Mouse (Mus musculus) ES-E14 (cell line): ENCODE results near the gene Ell. TPM values are rescaled to one million over a fixed set of nuclear protein-coding genes. Genes with fewer than 3 reads are reported as not detected.

Experiments
- DNase-seq: peaks from one replicate; pipeline ENCODE4 v3.0.0-alpha.2; 2013; ENCODE audit warnings: low read depth, low spot score
- H3K27ac ChIP-seq: 2 replicates; pipeline ENCODE4 v1.5.1; 2012; ENCODE audit warnings: low read depth, mild to moderate bottlenecking, low read length, moderate library complexity, mixed read lengths; ENCODE audit not compliant: poor library complexity, insufficient read depth, severe bottlenecking
- H3K36me3 ChIP-seq: 2 replicates; pipeline ENCODE4 v1.6.1; 2012; ENCODE audit warnings: mild to moderate bottlenecking, low read length, moderate library complexity, mixed read lengths; ENCODE audit not compliant: control insufficient read depth, poor library complexity, insufficient read depth, severe bottlenecking
- H3K4me1 ChIP-seq, 2 experiments: fragments of 150-350 bp in 1 of 2; sonication (generic) in 1 of 2; 2 replicates each; pipeline ENCODE4 v1.6.1; 2012; ENCODE audit warnings: low read length in 2 of 2, mild to moderate bottlenecking in 1 of 2, mixed read lengths in 1 of 2; ENCODE audit not compliant: control insufficient read depth in 2 of 2, insufficient read depth in 2 of 2, poor library complexity in 1 of 2
- H3K4me3 ChIP-seq, 2 experiments: fragments of 150-350 bp in 1 of 2; sonication (generic) in 1 of 2; 2 replicates each; pipeline ENCODE4 v1.5.1; 2012; ENCODE audit warnings: low read length in 2 of 2, low read depth in 1 of 2, mild to moderate bottlenecking in 1 of 2, mixed read lengths in 1 of 2; ENCODE audit not compliant: insufficient read depth in 1 of 2, poor library complexity in 1 of 2, severe bottlenecking in 1 of 2
- H3K9ac ChIP-seq: 2 replicates; pipeline ENCODE4 v1.6.1; 2012; ENCODE audit warnings: low read depth, mild to moderate bottlenecking, low read length, mixed read lengths; ENCODE audit not compliant: poor library complexity, insufficient read depth, severe bottlenecking
- H3K9me3 ChIP-seq: fragments of 150-350 bp; sonication (generic); 2 replicates; pipeline ENCODE4 v1.6.1; 2012; ENCODE audit warnings: low read depth, mild to moderate bottlenecking, low read length; ENCODE audit not compliant: control insufficient read depth, insufficient read depth
- CHD2 ChIP-seq: IDR thresholded peaks from 2 replicates; pipeline ENCODE4 v1.6.1; 2014; ENCODE audit warnings: mild to moderate bottlenecking, low read depth, low read length, inconsistent platforms
- HCFC1 ChIP-seq: IDR thresholded peaks from 2 replicates; pipeline ENCODE4 v1.6.1; 2012; ENCODE audit warnings: low read length, inconsistent platforms, borderline replicate concordance; ENCODE audit not compliant: insufficient read depth
- MAFK ChIP-seq: IDR thresholded peaks from 2 replicates; pipeline ENCODE4 v1.6.1; 2014; ENCODE audit warnings: mild to moderate bottlenecking, low read depth, low read length, inconsistent platforms; ENCODE audit not compliant: insufficient read depth
- ZC3H11A ChIP-seq: IDR thresholded peaks from 2 replicates; pipeline ENCODE4 v1.6.1; 2012; ENCODE audit warnings: low read depth, mild to moderate bottlenecking, inconsistent platforms, low read length, borderline replicate concordance
- ZNF384 ChIP-seq: IDR thresholded peaks from 2 replicates; pipeline ENCODE4 v1.6.1; 2012; ENCODE audit warnings: low read depth, low read length, inconsistent platforms
- in situ Hi-C, 2 experiments: fragments of 600-800 bp; cut with MboI; formaldehyde crosslinking; loops; one replicate each; pipeline ENCODE4 v1.15.1; 2025; ENCODE audit warnings: low sequenced_read_pairs in 2 of 2, inconsistent platforms in 1 of 2; ENCODE audit not compliant: unreplicated experiment in 2 of 2
- total RNA-seq: library from RNA; depleted of rRNA; stranded (reverse); fragments of 300-350 nt; gene quantifications from 2 replicates; pipeline ENCODE4 v1.2.3, GENCODE M21; 2012

The Ell gene
- total RNA-seq, 1 experiment = 15.8 TPM

GRCm38 (mm10) chr8:70561357-70561756 lies 22.1 kb downstream of the Ell start:
- no peaks in the 10 kb centered on the region; the same call in 1 of the 2 replicates for H3K36me3 ChIP-seq
- TF ChIP-seq HCFC1 (no peak), ZNF384 (no peak), CHD2 (no peak), MAFK (no peak), ZC3H11A (no peak)
- in situ Hi-C loops = no loop called here
- no peaks in the 10 kb centered on the region for H3K9me3 ChIP-seq
- no peak overlapping the region for H3K27ac ChIP-seq
- no peak overlapping the region for H3K4me3 ChIP-seq
- no peak overlapping the region for H3K9ac ChIP-seq
- no peak for DNase-seq
- H3K4me1 ChIP-seq = peaks cover 0 to 26% of the 10 kb centered on the region in 2 experiments; a peak in 2 of 4 replicates

- no peak overlapping the region for H3K9ac ChIP-seq
- no peak for TF ChIP-seq CHD2
- no peak for TF ChIP-seq HCFC1
- no peak for TF ChIP-seq MAFK
- TF ChIP-seq ZC3H11A = no peak
- no peak for TF ChIP-seq ZNF384
- no peaks in the 10 kb centered on the region; the same call in 1 of the 2 replicates for H3K36me3 ChIP-seq
- no peak for DNase-seq
- no peak overlapping the region for H3K4me3 ChIP-seq
- H3K27ac ChIP-seq = no peak overlapping the region
- peaks cover 0 to 26% of the 10 kb centered on the region in 2 experiments; a peak in 2 of 4 replicates for H3K4me1 ChIP-seq
- in situ Hi-C loops = no loop called here
- H3K9me3 ChIP-seq = no peaks in the 10 kb centered on the region
Observed at GRCm38 (mm10) chr8:70561809-70562535, 22.7 kb downstream of the Ell start.

- DNase-seq = no peak
- peaks cover 0 to 26% of the 10 kb centered on the region in 2 experiments; a peak in 2 of 4 replicates for H3K4me1 ChIP-seq
- no peak overlapping the region for H3K27ac ChIP-seq
- TF ChIP-seq ZC3H11A (no peak), ZNF384 (no peak), CHD2 (no peak), HCFC1 (no peak), MAFK (no peak)
- H3K9me3 ChIP-seq = no peaks in the 10 kb centered on the region
- H3K4me3 ChIP-seq = no peak overlapping the region
- H3K9ac ChIP-seq = no peak overlapping the region
- in situ Hi-C loops = no loop called here
- H3K36me3 ChIP-seq = no peaks in the 10 kb centered on the region; the same call in 1 of the 2 replicates
Observed at GRCm38 (mm10) chr8:70562802-70563201, 23.5 kb downstream of the Ell start.

- Histone ChIP-seq H3K36me3 (no peaks in the 10 kb centered on the region; the same call in 1 of the 2 replicates), H3K9me3 (no peaks in the 10 kb centered on the region), H3K4me1 (peaks cover 0 to 22% of the 10 kb centered on the region in 2 experiments; a peak in 2 of 4 replicates), H3K9ac (no peak overlapping the region), H3K27ac (no peak overlapping the region), H3K4me3 (no peak overlapping the region)
- TF ChIP-seq MAFK (no peak), CHD2 (no peak), ZNF384 (no peak), ZC3H11A (no peak), HCFC1 (no peak)
- in situ Hi-C loops = no loop called here
- DNase-seq = no peak
Observed at GRCm38 (mm10) chr8:70563763-70564387, 24.6 kb downstream of the Ell start.
